12 mouse cellular contexts compared by ENCODE assay signal in genomic region chr19:59455671-59456070, GRCm38 (mm10). TPM values are rescaled to one million over a fixed set of nuclear protein-coding genes. Genes with fewer than 3 reads are reported as not detected.
DNase-seq lines count a peak whose midpoint lies in the region; ATAC-seq lines count a peak whose summit lies in the region.
"Had no signal": no experiment of that assay in that cellular context is flagged by ENCODE, and none has a peak within 500 bp of the region (broad histone marks: within the 10 kb centered on the region; RNA-seq: fewer than 3 reads in every experiment).

No protein-coding gene starts in this region.

- no peak overlapping the region for H3K27ac ChIP-seq in limb, embryonic 11.5 days (replicated peaks; ENCODE audit: low read depth, low read length)
- no peak overlapping the region for H3K27ac ChIP-seq in limb, embryonic 10.5 days
- H3K27ac ChIP-seq in embryonic facial prominence, embryonic 10.5 days (replicated peaks), result no peak overlapping the region
- peak overlapping the region; percentile 97 for H3K27ac ChIP-seq in kidney, embryonic 15.5 days
- no peak overlapping the region for H3K27ac ChIP-seq in midbrain, embryonic 16.5 days (ENCODE audit: low read length)
- H3K27ac ChIP-seq: neural tube, embryonic 13.5 days had no signal

- DNase-seq in limb, embryonic 11.5 days (ENCODE audit: low spot score), result peak; percentile 56
- no peak for DNase-seq in limb, embryonic 10.5 days (ENCODE audit: low spot score)
- DNase-seq in embryonic facial prominence, embryonic 10.5 days (ENCODE audit: low spot score), result peak; percentile 54
- no peak for DNase-seq in right cerebral cortex, adult 2 months (ENCODE audit: low spot score in 2 of 2)
- DNase-seq in cerebellum, adult 18-20 months, result no peak
- DNase-seq in cerebellum, postnatal 36 days, result no peak
- DNase-seq: heart, postnatal 14 days; left cerebral cortex, postnatal 4 days had no signal

- H3K27me3 ChIP-seq in limb, embryonic 11.5 days (ENCODE audit: control insufficient read depth, insufficient read depth, low read length), result peaks cover 82% of the 10 kb centered on the region
- peaks cover 100% of the 10 kb centered on the region for H3K27me3 ChIP-seq in limb, embryonic 10.5 days (ENCODE audit: low read depth, poor library complexity, severe bottlenecking)
- H3K27me3 ChIP-seq in embryonic facial prominence, embryonic 10.5 days (replicated peaks; ENCODE audit: low read depth, poor library complexity, severe bottlenecking), result peaks cover 100% of the 10 kb centered on the region
- H3K27me3 ChIP-seq in kidney, embryonic 15.5 days, result peaks cover 95% of the 10 kb centered on the region
- peaks cover 53% of the 10 kb centered on the region for H3K27me3 ChIP-seq in midbrain, embryonic 16.5 days (ENCODE audit: control insufficient read depth, insufficient read depth, low read depth, low read length)

- 7% methylated on average over 7 of the region's 7 CpGs for WGBS in limb, embryonic 11.5 days
- 7% methylated on average over 7 of the region's 7 CpGs for WGBS in limb, embryonic 10.5 days
- WGBS in embryonic facial prominence, embryonic 10.5 days, result 6% methylated on average over 7 of the region's 7 CpGs
- WGBS in kidney, embryonic 15.5 days, result 11% methylated on average over 7 of the region's 7 CpGs
- WGBS in midbrain, embryonic 16.5 days, result 14% methylated on average over 7 of the region's 7 CpGs

- no peak for ATAC-seq in limb, embryonic 11.5 days (ENCODE audit: insufficient number of reproducible peaks, low FRiP score, low TSS enrichment, low read depth)
- ATAC-seq in kidney, embryonic 15.5 days (replicated peaks; ENCODE audit: low FRiP score), result peak; percentile 27
- ATAC-seq in midbrain, embryonic 16.5 days, result no peak

- no peaks in the 10 kb centered on the region for H3K36me3 ChIP-seq in limb, embryonic 11.5 days (ENCODE audit: control insufficient read depth, insufficient read depth, low read length)
- no peaks in the 10 kb centered on the region for H3K36me3 ChIP-seq in limb, embryonic 10.5 days
- no peaks in the 10 kb centered on the region for H3K36me3 ChIP-seq in embryonic facial prominence, embryonic 10.5 days (replicated peaks)
- no peaks in the 10 kb centered on the region for H3K36me3 ChIP-seq in kidney, embryonic 15.5 days
- H3K36me3 ChIP-seq in midbrain, embryonic 16.5 days (ENCODE audit: control insufficient read depth, insufficient read depth, low read length), result no peaks in the 10 kb centered on the region
- H3K36me3 ChIP-seq: neural tube, embryonic 13.5 days had no signal

- H3K4me1 ChIP-seq in limb, embryonic 11.5 days (ENCODE audit: control insufficient read depth, insufficient read depth, low read length), result peaks cover 5% of the 10 kb centered on the region
- H3K4me1 ChIP-seq in limb, embryonic 10.5 days, result peaks cover 51% of the 10 kb centered on the region
- peaks cover 42% of the 10 kb centered on the region for H3K4me1 ChIP-seq in embryonic facial prominence, embryonic 10.5 days
- peaks cover 54% of the 10 kb centered on the region for H3K4me1 ChIP-seq in kidney, embryonic 15.5 days
- peaks cover 17% of the 10 kb centered on the region for H3K4me1 ChIP-seq in midbrain, embryonic 16.5 days (ENCODE audit: control insufficient read depth, insufficient read depth, low read length)

- H3K9me3 ChIP-seq in limb, embryonic 11.5 days (ENCODE audit: control insufficient read depth, low read length), result no peaks in the 10 kb centered on the region
- H3K9me3 ChIP-seq in limb, embryonic 10.5 days (replicated peaks), result no peaks in the 10 kb centered on the region
- H3K9me3 ChIP-seq in embryonic facial prominence, embryonic 10.5 days, result no peaks in the 10 kb centered on the region
- H3K9me3 ChIP-seq in kidney, embryonic 15.5 days (replicated peaks), result no peaks in the 10 kb centered on the region
- H3K9me3 ChIP-seq in midbrain, embryonic 16.5 days (replicated peaks; ENCODE audit: control insufficient read depth, low read length, poor library complexity, severe bottlenecking), result no peaks in the 10 kb centered on the region
- H3K9me3 ChIP-seq: neural tube, embryonic 13.5 days had no signal

- no peak overlapping the region for H3K4me2 ChIP-seq in limb, embryonic 11.5 days (ENCODE audit: low read depth, severe bottlenecking)
- peak overlapping the region; percentile 60 for H3K4me2 ChIP-seq in kidney, embryonic 15.5 days
- H3K4me2 ChIP-seq in midbrain, embryonic 16.5 days (ENCODE audit: low read length), result peak overlapping the region; percentile 54
- H3K4me2 ChIP-seq: neural tube, embryonic 13.5 days had no signal

- H3K4me3 ChIP-seq in limb, embryonic 11.5 days (ENCODE audit: low read depth, low read length), result no peak overlapping the region
- H3K4me3 ChIP-seq in limb, embryonic 10.5 days, result no peak overlapping the region
- H3K4me3 ChIP-seq in embryonic facial prominence, embryonic 10.5 days, result peak overlapping the region; percentile 68; the same call in 1 of the 2 replicates
- H3K4me3 ChIP-seq in kidney, embryonic 15.5 days (replicated peaks), result peak overlapping the region; percentile 61
- peak overlapping the region; percentile 43; the same call in 1 of the 2 replicates for H3K4me3 ChIP-seq in midbrain, embryonic 16.5 days (ENCODE audit: low read depth, low read length)
- H3K4me3 ChIP-seq: erythroblast, embryonic 14.5 days; neural tube, embryonic 13.5 days had no signal

- H3K9ac ChIP-seq in limb, embryonic 11.5 days (ENCODE audit: low read length), result no peak overlapping the region
- 0 out of 2 replicates have a peak overlapping the region, but pooled peaks have one; percentile 26 for H3K9ac ChIP-seq in kidney, embryonic 15.5 days
- H3K9ac ChIP-seq in midbrain, embryonic 16.5 days (ENCODE audit: low read depth, low read length), result no peak overlapping the region
- H3K9ac ChIP-seq: neural tube, embryonic 13.5 days had no signal

RNA-seq across cellular contexts. Expression of gene Emx2, which starts 2.5 kb away (rescaled TPM):
- polyA plus RNA-seq in limb, embryonic 11.5 days (2014; fragmentation: Nextera tagmentation; extraction: Ambion mirVana), result 14.0 and 15.5 TPM in 2 replicates
- 12.0 and 12.7 TPM in 2 replicates for polyA plus RNA-seq in limb, embryonic 10.5 days (2016; fragmentation: Nextera tagmentation; extraction: Ambion mirVana)
- polyA plus RNA-seq in embryonic facial prominence, embryonic 10.5 days (2016; fragmentation: Nextera tagmentation; extraction: Ambion mirVana), result 8.0 and 12.1 TPM in 2 replicates
- polyA plus RNA-seq in kidney, embryonic 15.5 days (2015; fragmentation: Nextera tagmentation; extraction: Ambion mirVana), result 38.8 TPM in 2 replicates
- 10.8 and 14.2 TPM in 2 replicates for polyA plus RNA-seq in midbrain, embryonic 16.5 days (2015; fragmentation: Nextera tagmentation; extraction: Ambion mirVana)
- polyA plus RNA-seq: erythroblast, embryonic 14.5 days; neural tube, embryonic 13.5 days had no signal

Comparison
In these comparisons a context has a peak if more than half of its experiments do, and no peak if none do; other contexts are left out.
1. DNase-seq: peak in limb, embryonic 11.5 days (single experiment) and embryonic facial prominence, embryonic 10.5 days (single experiment); none in limb, embryonic 10.5 days (single experiment), right cerebral cortex, adult 2 months (0 of 2), cerebellum, adult 18-20 months (0 of 2) and cerebellum, postnatal 36 days (0 of 2).
2. H3K4me3 ChIP-seq: peak in embryonic facial prominence, embryonic 10.5 days (single experiment), kidney, embryonic 15.5 days (single experiment) and midbrain, embryonic 16.5 days (single experiment); none in limb, embryonic 11.5 days (single experiment) and limb, embryonic 10.5 days (single experiment).